Mouse (Mus musculus): ENCODE data around the gene Eif2b2. TPM values are rescaled to one million over a fixed set of nuclear protein-coding genes. Genes with fewer than 3 reads are reported as not detected.
A peak's percentile ranks its signal among the peaks of the same experiment; 100 is the strongest.

Eif2b2 gene
- 21.7 and 24.6 TPM in 2 replicates for polyA plus RNA-seq (2015; fragmentation: Nextera tagmentation; extraction: Ambion mirVana)

DNA sequence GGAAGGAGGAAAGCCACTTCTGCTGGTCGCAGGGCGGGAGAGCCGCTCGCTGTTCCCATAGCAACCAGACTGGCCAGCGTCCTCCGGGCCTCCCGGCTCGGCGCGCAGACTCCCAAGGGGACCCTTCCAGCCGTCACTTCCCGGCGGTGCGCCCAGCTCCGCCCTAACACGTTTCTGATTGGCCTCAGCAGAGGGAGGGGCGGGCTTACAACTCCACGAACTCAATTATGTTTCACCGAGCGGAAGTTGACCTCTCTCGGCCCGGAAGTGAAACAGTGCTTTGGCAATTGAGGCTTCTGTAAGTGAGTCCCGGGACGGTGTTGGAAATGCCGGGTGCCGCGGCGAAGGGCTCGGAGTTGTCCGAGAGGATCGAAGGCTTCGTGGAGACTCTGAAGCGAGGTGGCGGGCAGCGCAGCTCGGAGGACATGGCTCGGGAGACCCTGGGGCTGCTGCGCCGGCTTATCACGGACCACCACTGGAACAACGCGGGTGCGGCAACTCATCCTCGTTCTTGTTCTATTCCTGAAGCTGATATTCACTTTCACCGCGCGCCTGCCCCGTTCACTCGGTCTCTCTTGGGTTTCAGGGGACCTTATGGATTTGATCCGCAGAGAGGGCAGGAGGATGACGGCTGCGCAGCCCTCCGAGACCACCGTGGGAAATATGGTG is at the start of gene Eif2b2:
TSS of gene Eif2b2 (plus strand) at position 246 of the 669 bp plus-strand sequence.
- DNase-seq (peak; percentile 98), ATAC-seq (peak; percentile 100)
- Histone ChIP-seq H3K27ac (ENCODE audit: low read depth) (peak within 1 kb of the TSS; percentile 77), H3K4me3 (ENCODE audit: low read depth, low read length) (peak within 1 kb of the TSS; percentile 85), H3K36me3 (replicated peaks; ENCODE audit: insufficient read depth, low read length) (peaks cover 24% of the 10 kb centered on the region), H3K4me1 (ENCODE audit: insufficient read depth) (peaks cover 14% of the 10 kb centered on the region; the same call in 1 of the 2 replicates), H3K4me2 (ENCODE audit: low read depth, low read length) (peak within 1 kb of the TSS; percentile 78), H3K9ac (replicated peaks) (peak within 1 kb of the TSS; percentile 81), H3K9me3 (ENCODE audit: low read length) (no peaks in the 10 kb centered on the region), H3K27me3 (ENCODE audit: insufficient read depth, low read length) (no peaks in the 10 kb centered on the region)
- WGBS (ENCODE audit: insufficient replicate concordance) = under 1% methylated on average over 54 of the region's 54 CpGs
- TF ChIP-seq EP300 (IDR thresholded peaks at IDR 0.05; ENCODE audit: low read depth) = peak; percentile 42; the same call in 1 of the 2 replicates
- TF ChIP-seq CTCF (IDR thresholded peaks at IDR 0.05; ENCODE audit: low read depth) = no peak

DNA sequence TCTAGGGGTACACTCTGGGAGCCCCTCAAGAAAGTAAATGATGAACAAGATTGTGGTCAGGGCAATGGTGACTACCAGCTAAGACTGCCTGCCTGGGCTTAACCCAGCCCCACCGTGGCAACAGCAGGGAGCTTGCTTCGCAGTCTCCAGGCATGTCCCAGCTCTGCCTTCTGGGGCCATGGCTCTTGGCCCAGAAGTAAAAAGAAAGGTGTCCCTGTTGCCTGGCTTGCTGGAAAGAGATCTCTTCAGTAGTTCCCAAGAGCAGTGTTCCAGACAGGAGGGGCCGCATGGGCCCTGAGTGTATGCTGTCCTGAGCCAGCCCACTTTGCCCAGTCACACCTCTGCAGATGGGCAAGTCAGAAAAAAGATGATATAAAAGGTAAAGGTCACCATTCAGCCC is 49.4 kb upstream of the Eif2b2 start:
- ATAC-seq (no peak), DNase-seq (no peak)
- TF ChIP-seq CTCF (IDR thresholded peaks at IDR 0.05; ENCODE audit: low read depth) = no peak
- TF ChIP-seq EP300 (IDR thresholded peaks at IDR 0.05; ENCODE audit: low read depth) = no peak
- Histone ChIP-seq H3K4me3 (ENCODE audit: low read depth, low read length) (no peak overlapping the region), H3K9me3 (ENCODE audit: low read length) (no peaks in the 10 kb centered on the region), H3K27me3 (ENCODE audit: insufficient read depth, low read length) (no peaks in the 10 kb centered on the region), H3K4me2 (ENCODE audit: low read depth, low read length) (peak overlapping the region; percentile 59), H3K4me1 (ENCODE audit: insufficient read depth) (0 out of 2 replicates have a peak, but pooled peaks cover 5% of the 10 kb centered on the region), H3K9ac (replicated peaks) (0 out of 2 replicates have a peak overlapping the region, but pooled peaks have one; percentile 30), H3K27ac (ENCODE audit: low read depth) (no peak overlapping the region), H3K36me3 (replicated peaks; ENCODE audit: insufficient read depth, low read length) (no peaks in the 10 kb centered on the region)
- WGBS (ENCODE audit: insufficient replicate concordance) = 63% methylated on average over 3 of the region's 3 CpGs

DNA sequence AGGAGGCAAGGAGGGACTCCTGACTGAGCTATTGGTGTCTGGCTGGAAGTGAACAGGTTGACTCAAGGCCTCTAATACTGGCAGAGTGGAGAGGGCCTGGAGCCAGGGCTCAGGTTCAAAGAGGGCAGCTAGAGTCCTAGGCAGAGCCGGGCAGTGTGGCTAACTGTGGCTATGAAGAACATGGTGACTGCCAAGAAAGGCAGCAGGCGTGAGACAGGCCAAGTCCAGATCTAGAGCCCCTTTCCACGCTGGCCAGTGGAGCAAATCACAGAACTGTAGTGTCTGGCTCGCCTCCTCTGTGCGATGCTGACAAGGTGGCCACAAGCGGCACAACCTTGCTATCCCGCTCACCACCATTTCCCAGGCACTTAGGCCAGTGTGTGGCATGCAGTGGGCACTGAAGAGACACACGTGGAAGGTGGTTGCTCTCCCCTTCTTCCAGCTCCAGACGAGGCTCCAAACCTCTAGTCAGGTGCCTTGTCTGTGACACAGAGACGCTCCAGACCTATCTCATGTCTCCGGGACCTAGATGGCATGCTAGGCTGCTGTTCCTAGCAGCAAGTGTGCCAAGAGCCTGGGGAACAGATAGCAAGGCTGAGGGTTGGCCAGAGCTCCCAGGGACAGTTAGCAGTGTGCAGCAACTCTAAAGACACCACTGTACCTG is 48.9 kb upstream of the Eif2b2 start:
- Histone ChIP-seq H3K9me3 (ENCODE audit: low read length) (no peaks in the 10 kb centered on the region), H3K27me3 (ENCODE audit: insufficient read depth, low read length) (0 out of 2 replicates have a peak, but pooled peaks cover 3% of the 10 kb centered on the region), H3K36me3 (replicated peaks; ENCODE audit: insufficient read depth, low read length) (no peaks in the 10 kb centered on the region), H3K4me3 (ENCODE audit: low read depth, low read length) (no peak overlapping the region), H3K27ac (ENCODE audit: low read depth) (no peak overlapping the region), H3K4me1 (ENCODE audit: insufficient read depth) (0 out of 2 replicates have a peak, but pooled peaks cover 5% of the 10 kb centered on the region), H3K9ac (replicated peaks) (no peak overlapping the region), H3K4me2 (ENCODE audit: low read depth, low read length) (no peak overlapping the region)
- 75% methylated on average over 11 of the region's 11 CpGs for WGBS (ENCODE audit: insufficient replicate concordance)
- no peak for TF ChIP-seq CTCF (IDR thresholded peaks at IDR 0.05; ENCODE audit: low read depth)
- no peak for TF ChIP-seq EP300 (IDR thresholded peaks at IDR 0.05; ENCODE audit: low read depth)
- DNase-seq = no peak
- no peak for ATAC-seq

DNA sequence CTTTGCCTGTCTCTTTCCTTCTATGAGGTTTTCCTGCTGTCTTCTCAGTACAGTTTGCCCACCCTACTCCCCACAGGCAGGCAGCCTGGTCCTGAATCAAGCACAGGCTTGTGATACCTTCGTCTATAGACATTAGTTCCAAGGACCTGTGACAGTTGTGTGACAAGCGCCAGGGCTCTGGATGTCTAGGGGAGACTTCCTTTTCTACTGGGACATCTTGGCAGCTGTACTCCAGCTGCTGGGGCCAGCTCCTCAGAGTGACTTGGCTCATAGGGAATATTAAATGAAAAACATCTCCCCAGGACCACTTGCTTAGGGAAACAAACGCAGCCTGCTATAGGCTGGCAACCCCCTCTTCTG is 48.4 kb upstream of the Eif2b2 start:
- WGBS (ENCODE audit: insufficient replicate concordance) = 79% methylated on average over 3 of the region's 3 CpGs
- ATAC-seq (no peak), DNase-seq (no peak)
- Histone ChIP-seq H3K9me3 (ENCODE audit: low read length) (no peaks in the 10 kb centered on the region), H3K27ac (ENCODE audit: low read depth) (no peak overlapping the region), H3K4me3 (ENCODE audit: low read depth, low read length) (no peak overlapping the region), H3K4me1 (ENCODE audit: insufficient read depth) (0 out of 2 replicates have a peak, but pooled peaks cover 5% of the 10 kb centered on the region), H3K4me2 (ENCODE audit: low read depth, low read length) (no peak overlapping the region), H3K27me3 (ENCODE audit: insufficient read depth, low read length) (0 out of 2 replicates have a peak, but pooled peaks cover 6% of the 10 kb centered on the region), H3K9ac (replicated peaks) (no peak overlapping the region), H3K36me3 (replicated peaks; ENCODE audit: insufficient read depth, low read length) (no peaks in the 10 kb centered on the region)
- TF ChIP-seq CTCF (IDR thresholded peaks at IDR 0.05; ENCODE audit: low read depth) (no peak), EP300 (IDR thresholded peaks at IDR 0.05; ENCODE audit: low read depth) (no peak)

DNA sequence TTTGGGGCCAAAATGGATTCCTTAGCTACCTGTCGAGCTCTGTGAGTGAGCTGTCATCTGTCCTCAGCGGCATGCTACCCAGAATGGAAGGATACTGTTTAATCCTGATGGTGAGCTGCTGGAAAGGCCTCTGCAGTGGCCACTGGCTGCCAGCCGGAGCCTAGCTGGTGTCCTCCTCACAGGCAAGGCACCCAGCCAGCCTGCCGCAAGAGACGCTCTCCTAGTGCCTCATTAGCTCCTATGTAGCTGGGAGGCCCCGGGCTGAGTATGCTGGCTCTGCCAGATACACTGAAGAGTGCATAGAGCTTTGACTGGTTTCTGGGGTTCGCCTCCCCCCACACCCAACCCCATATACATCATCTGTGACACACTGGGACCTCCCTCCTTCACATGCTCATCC is 45.3 kb upstream of the Eif2b2 start:
- no peak for ATAC-seq
- 66% methylated on average over 7 of the region's 7 CpGs for WGBS (ENCODE audit: insufficient replicate concordance)
- no peak overlapping the region for H3K4me2 ChIP-seq (ENCODE audit: low read depth, low read length)
- no peak for DNase-seq
- H3K4me3 ChIP-seq (ENCODE audit: low read depth, low read length) = no peak overlapping the region
- H3K9ac ChIP-seq (replicated peaks) = no peak overlapping the region
- peaks cover 19% of the 10 kb centered on the region for H3K27me3 ChIP-seq (ENCODE audit: insufficient read depth, low read length)
- no peak for TF ChIP-seq EP300 (IDR thresholded peaks at IDR 0.05; ENCODE audit: low read depth)
- no peak for TF ChIP-seq CTCF (IDR thresholded peaks at IDR 0.05; ENCODE audit: low read depth)
- no peaks in the 10 kb centered on the region for H3K9me3 ChIP-seq (ENCODE audit: low read length)
- H3K36me3 ChIP-seq (replicated peaks; ENCODE audit: insufficient read depth, low read length) = no peaks in the 10 kb centered on the region
- H3K4me1 ChIP-seq (ENCODE audit: insufficient read depth) = peaks cover 13% of the 10 kb centered on the region
- no peak overlapping the region for H3K27ac ChIP-seq (ENCODE audit: low read depth)

DNA sequence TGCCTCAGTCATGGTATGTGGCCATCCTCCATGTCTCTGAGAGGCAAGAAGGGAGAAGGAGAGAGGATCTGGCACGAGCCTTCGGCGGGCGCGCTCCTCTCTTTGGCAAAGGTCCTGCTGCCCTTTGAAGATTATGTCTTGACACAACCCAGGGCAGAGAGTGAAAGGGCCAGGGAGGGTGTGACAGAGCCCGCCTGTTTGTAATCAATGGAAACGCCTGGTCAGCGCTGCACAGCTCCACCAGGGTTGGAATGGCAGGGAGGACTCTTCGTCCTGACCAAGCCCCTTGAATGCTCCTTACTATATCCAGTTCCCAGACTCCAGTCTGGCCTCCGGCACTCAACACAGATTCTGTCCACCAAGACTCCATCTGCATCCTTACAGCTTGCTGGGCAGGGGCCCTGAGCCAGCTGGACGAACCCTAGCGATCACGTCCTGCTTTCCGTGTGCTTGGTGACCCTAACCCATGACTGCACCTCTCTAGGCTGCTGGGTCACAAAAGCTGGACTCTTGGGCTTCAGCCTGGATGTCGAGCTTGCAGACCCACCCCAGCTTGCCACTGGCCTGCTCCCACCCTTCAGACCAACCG is 44.1 kb upstream of the Eif2b2 start:
- no peak for TF ChIP-seq EP300 (IDR thresholded peaks at IDR 0.05; ENCODE audit: low read depth)
- no peak for TF ChIP-seq CTCF (IDR thresholded peaks at IDR 0.05; ENCODE audit: low read depth)
- WGBS (ENCODE audit: insufficient replicate concordance) = 70% methylated on average over 16 of the region's 16 CpGs
- Histone ChIP-seq H3K27me3 (ENCODE audit: insufficient read depth, low read length) (peaks cover 23% of the 10 kb centered on the region), H3K9me3 (ENCODE audit: low read length) (no peaks in the 10 kb centered on the region), H3K4me3 (ENCODE audit: low read depth, low read length) (no peak overlapping the region), H3K4me1 (ENCODE audit: insufficient read depth) (peaks cover 8% of the 10 kb centered on the region), H3K4me2 (ENCODE audit: low read depth, low read length) (no peak overlapping the region), H3K36me3 (replicated peaks; ENCODE audit: insufficient read depth, low read length) (no peaks in the 10 kb centered on the region), H3K9ac (replicated peaks) (no peak overlapping the region), H3K27ac (ENCODE audit: low read depth) (no peak overlapping the region)
- DNase-seq (no peak), ATAC-seq (no peak)
